Mouse (Mus musculus) MEL (cell line): ENCODE measurements around the gene Timm22. TPM values are rescaled to one million over a fixed set of nuclear protein-coding genes. Genes with fewer than 3 reads are reported as not detected.

Experiments
- DNase-seq: peaks from one replicate; pipeline ENCODE4 v3.0.0; 2011; ENCODE audit warnings: low read depth, low spot score
- H3K27ac ChIP-seq: 2 replicates; pipeline ENCODE4 v1.5.1; 2012; ENCODE audit warnings: low read depth, mild to moderate bottlenecking, control low read depth, low read length, moderate library complexity; ENCODE audit not compliant: control insufficient read depth
- H3K27me3 ChIP-seq, 2 experiments: fragments of 150-350 bp in 1 of 2; sonication (generic) in 1 of 2; 2 replicates each; pipeline ENCODE4 v1.6.1; 2012; ENCODE audit warnings: low read length in 2 of 2, mild to moderate bottlenecking in 2 of 2, improper control_type of control experiment in 1 of 2, moderate library complexity in 1 of 2; ENCODE audit not compliant: insufficient read depth in 2 of 2, control insufficient read depth in 1 of 2
- H3K36me3 ChIP-seq, 2 experiments: 2 replicates each; pipeline ENCODE4 v1.6.1; 2012 to 2014; ENCODE audit warnings: low read length in 2 of 2, improper control_type of control experiment in 1 of 2, inconsistent platforms in 1 of 2, mild to moderate bottlenecking in 1 of 2; ENCODE audit not compliant: insufficient read depth in 2 of 2, control insufficient read depth in 1 of 2
- H3K4me1 ChIP-seq, 2 experiments: fragments of 150-350 bp in 1 of 2; sonication (generic) in 1 of 2; 2 replicates each; pipeline ENCODE4 v1.6.1; 2012; ENCODE audit warnings: low read length in 2 of 2, improper control_type of control experiment in 1 of 2, mild to moderate bottlenecking in 1 of 2; ENCODE audit not compliant: insufficient read depth in 2 of 2, control insufficient read depth in 1 of 2
- H3K4me3 ChIP-seq, 2 experiments: fragments of 150-350 bp in 1 of 2; sonication (generic) in 1 of 2; 2 replicates each; pipeline ENCODE4 v1.5.1; 2012; ENCODE audit warnings: low read depth in 2 of 2, low read length in 2 of 2, mild to moderate bottlenecking in 2 of 2, moderate library complexity in 2 of 2, control low read depth in 1 of 2, improper control_type of control experiment in 1 of 2; ENCODE audit not compliant: control insufficient read depth in 1 of 2, insufficient read depth in 1 of 2
- H3K79me2 ChIP-seq: 2 replicates; pipeline ENCODE4 v1.6.1; 2012; ENCODE audit warnings: mild to moderate bottlenecking, low read length, moderate library complexity; ENCODE audit not compliant: control insufficient read depth, poor library complexity, insufficient read depth
- H3K9ac ChIP-seq: 2 replicates; pipeline ENCODE4 v1.6.1; 2012; ENCODE audit warnings: low read depth, mild to moderate bottlenecking, control low read depth, low read length, moderate library complexity; ENCODE audit not compliant: control insufficient read depth, poor library complexity, severe bottlenecking
- H3K9me3 ChIP-seq: fragments of 150-350 bp; sonication (generic); replicated peaks from 2 replicates; pipeline ENCODE4 v1.6.1; 2012; ENCODE audit warnings: mild to moderate bottlenecking, low read length, improper control_type of control experiment, moderate library complexity; ENCODE audit not compliant: insufficient read depth
- BHLHE40 ChIP-seq: IDR thresholded peaks from 2 replicates; pipeline ENCODE4 v1.6.1; 2012; ENCODE audit warnings: low read depth, mild to moderate bottlenecking, inconsistent platforms, low read length, improper control_type of control experiment, borderline replicate concordance
- CHD1 ChIP-seq: IDR thresholded peaks from 2 replicates; pipeline ENCODE4 v1.6.1; 2012; ENCODE audit warnings: low read depth, mild to moderate bottlenecking, inconsistent platforms, low read length, improper control_type of control experiment
- CHD2 ChIP-seq: IDR thresholded peaks from 2 replicates; pipeline ENCODE4 v1.6.1; 2011; ENCODE audit warnings: low read length, improper control_type of control experiment
- CTCF ChIP-seq, 3 experiments: IDR thresholded peaks in 2 of 3; conservative IDR thresholded peaks in 1 of 3; 2 replicates each; pipeline ENCODE4 v1.5.1; 2011 to 2012; ENCODE audit warnings: low read length in 3 of 3, low read depth in 2 of 3, mild to moderate bottlenecking in 2 of 3, improper control_type of control experiment in 1 of 3, inconsistent platforms in 1 of 3, mixed read lengths in 1 of 3, moderate library complexity in 1 of 3; ENCODE audit not compliant: control insufficient read depth in 1 of 3, insufficient read depth in 1 of 3, poor library complexity in 1 of 3, severe bottlenecking in 1 of 3
- E2F4 ChIP-seq: IDR thresholded peaks from 2 replicates; pipeline ENCODE4 v1.6.1; 2011; ENCODE audit warnings: low read depth, low read length, improper control_type of control experiment, borderline replicate concordance
- GATA1 ChIP-seq: IDR thresholded peaks from 2 replicates; pipeline ENCODE4 v1.6.1; 2011; ENCODE audit warnings: low read depth, low read length, improper control_type of control experiment
- HCFC1 ChIP-seq: IDR thresholded peaks from 2 replicates; pipeline ENCODE4 v1.6.1; 2012; ENCODE audit warnings: low read depth, mild to moderate bottlenecking, inconsistent platforms, low read length, improper control_type of control experiment, moderate library complexity
- MEF2A ChIP-seq: IDR thresholded peaks from 2 replicates; pipeline ENCODE4 v1.6.1; 2014; ENCODE audit warnings: low read depth, mild to moderate bottlenecking, inconsistent platforms, low read length, improper control_type of control experiment; ENCODE audit not compliant: poor library complexity, insufficient replicate concordance, severe bottlenecking; ENCODE audit errors: extremely low read depth
- MYC ChIP-seq: IDR thresholded peaks from 2 replicates; pipeline ENCODE4 v1.6.1; 2011; ENCODE audit warnings: low read depth, mild to moderate bottlenecking, low read length, improper control_type of control experiment, moderate library complexity
- NELFE ChIP-seq: IDR thresholded peaks from 2 replicates; pipeline ENCODE4 v1.6.1; 2011; ENCODE audit warnings: low read depth, low read length, improper control_type of control experiment
- NRF1 ChIP-seq: IDR thresholded peaks from 2 replicates; pipeline ENCODE4 v1.6.1; 2014; ENCODE audit warnings: low read depth, mild to moderate bottlenecking, inconsistent platforms, low read length, improper control_type of control experiment, moderate library complexity; ENCODE audit not compliant: poor library complexity, insufficient read depth, severe bottlenecking
- POLR2A ChIP-seq, 2 experiments: IDR thresholded peaks; 2 replicates each; pipeline ENCODE4 v1.6.1; 2011 to 2012; ENCODE audit warnings: low read length in 2 of 2, mild to moderate bottlenecking in 2 of 2, control low read depth in 1 of 2, improper control_type of control experiment in 1 of 2, low read depth in 1 of 2, moderate library complexity in 1 of 2; ENCODE audit not compliant: control insufficient read depth in 1 of 2, insufficient read depth in 1 of 2, poor library complexity in 1 of 2
- POLR2AphosphoS2 ChIP-seq: IDR thresholded peaks from 2 replicates; pipeline ENCODE4 v1.6.1; 2011; ENCODE audit warnings: low read length, improper control_type of control experiment
- RAD21 ChIP-seq: IDR thresholded peaks from 2 replicates; pipeline ENCODE4 v1.6.1; 2011; ENCODE audit warnings: mild to moderate bottlenecking, low read depth, low read length, improper control_type of control experiment
- SMC3 ChIP-seq: IDR thresholded peaks from 2 replicates; pipeline ENCODE4 v1.6.1; 2011; ENCODE audit warnings: low read depth, low read length, improper control_type of control experiment
- TAL1 ChIP-seq: IDR thresholded peaks from 2 replicates; pipeline ENCODE4 v1.6.1; 2012; ENCODE audit warnings: mild to moderate bottlenecking, inconsistent platforms, low read length, moderate library complexity, mixed read lengths
- TCF12 ChIP-seq: IDR thresholded peaks from 2 replicates; pipeline ENCODE4 v1.6.1; 2014; ENCODE audit warnings: low read depth, mild to moderate bottlenecking, inconsistent platforms, low read length, improper control_type of control experiment, moderate library complexity
- USF2 ChIP-seq, 2 experiments: IDR thresholded peaks; 2 replicates each; pipeline ENCODE4 v1.6.1; 2011 to 2012; ENCODE audit warnings: improper control_type of control experiment in 2 of 2, low read length in 2 of 2, borderline replicate concordance in 1 of 2, inconsistent platforms in 1 of 2, low read depth in 1 of 2, mild to moderate bottlenecking in 1 of 2; ENCODE audit not compliant: insufficient read depth in 1 of 2
- ZC3H11A ChIP-seq: IDR thresholded peaks from 2 replicates; pipeline ENCODE4 v1.6.1; 2012; ENCODE audit warnings: low read depth, mild to moderate bottlenecking, inconsistent platforms, low read length, improper control_type of control experiment
- ZKSCAN1 ChIP-seq: IDR thresholded peaks from 2 replicates; pipeline ENCODE4 v1.6.1; 2012; ENCODE audit warnings: low read depth, mild to moderate bottlenecking, inconsistent platforms, low read length, improper control_type of control experiment, moderate library complexity
- ZNF384 ChIP-seq: IDR thresholded peaks from 2 replicates; pipeline ENCODE4 v1.6.1; 2012; ENCODE audit warnings: low read depth, mild to moderate bottlenecking, inconsistent platforms, low read length, improper control_type of control experiment
- polyA plus RNA-seq, 2 experiments: library from polyadenylated mRNA; stranded (reverse) in 1 of 2; unstranded in 1 of 2; fragments of >175 nt in 1 of 2; fragments of >200 nt in 1 of 2; gene quantifications; 2 replicates each; pipeline versions ENCODE4 v1.2.1 to v1.2.4; 2012; ENCODE audit warnings: low replicate concordance in 2 of 2, low read depth in 1 of 2; ENCODE audit not compliant: insufficient read length in 2 of 2, insufficient read depth in 1 of 2, missing spikeins in 1 of 2
- total RNA-seq: library from RNA; depleted of rRNA; stranded (reverse); fragments of 300-350 nt; gene quantifications from 2 replicates; pipeline ENCODE4 v1.2.3, GENCODE M21; 2012

The Timm22 gene
- total and polyA plus RNA-seq, 3 experiments, result 47.4 to 77.0 TPM; not detected in 1

DNA sequence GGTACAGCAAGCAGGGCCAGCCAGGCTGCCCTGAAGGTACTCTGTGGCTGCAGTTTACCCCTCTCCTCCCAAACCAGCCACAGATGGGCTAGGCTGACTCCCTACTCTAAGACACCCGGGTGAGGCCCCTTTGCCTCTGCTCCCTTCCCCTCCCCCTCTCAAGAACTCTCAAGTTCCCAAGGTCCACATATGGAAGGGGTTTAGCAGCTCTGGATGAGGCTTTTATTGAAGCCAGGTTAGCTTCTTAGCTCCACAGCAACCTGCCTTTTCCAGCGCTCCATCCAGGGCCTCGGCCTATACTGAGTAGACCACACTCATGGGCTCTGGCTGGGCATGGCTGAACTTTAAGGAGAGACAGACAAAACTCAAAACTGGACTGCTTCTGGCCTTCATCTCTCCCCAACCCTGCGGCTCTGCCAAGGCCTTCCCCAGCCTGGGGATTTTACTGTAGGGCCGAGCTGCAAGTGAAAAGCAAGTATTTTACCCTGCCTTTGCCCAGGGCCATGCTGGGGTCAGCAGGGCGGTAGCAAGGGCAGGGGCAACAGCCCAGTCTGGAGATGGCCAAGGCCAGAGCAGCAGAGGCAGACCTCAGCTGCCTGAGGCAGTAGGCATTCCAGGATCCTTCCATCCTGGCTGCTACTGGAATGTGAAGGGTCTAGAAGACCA, 23.3 kb downstream of the Timm22 start:
- TF ChIP-seq TAL1 (no peak), ZNF384 (no peak), POLR2A (IDR thresholded peaks at IDR 0.05; ENCODE audit: control insufficient read depth in 1 of 2, insufficient read depth in 1 of 2, low read depth in 1 of 2, low read length in 2 of 2, poor library complexity in 1 of 2) (no peak), USF2 (IDR thresholded peaks at IDR 0.05; ENCODE audit: borderline replicate concordance in 1 of 2, insufficient read depth in 1 of 2, low read depth in 1 of 2, low read length in 2 of 2) (no peak), POLR2AphosphoS2 (no peak), ZKSCAN1 (no peak)
- Histone ChIP-seq H3K4me3 (no peak overlapping the region), H3K9ac (no peak overlapping the region), H3K36me3 (no peaks in the 10 kb centered on the region), H3K27ac (no peak overlapping the region), H3K4me1 (no peaks in the 10 kb centered on the region), H3K9me3 (no peaks in the 10 kb centered on the region), H3K79me2 (no peaks in the 10 kb centered on the region), H3K27me3 (no peaks in the 10 kb centered on the region)
- DNase-seq, result no peak

DNA sequence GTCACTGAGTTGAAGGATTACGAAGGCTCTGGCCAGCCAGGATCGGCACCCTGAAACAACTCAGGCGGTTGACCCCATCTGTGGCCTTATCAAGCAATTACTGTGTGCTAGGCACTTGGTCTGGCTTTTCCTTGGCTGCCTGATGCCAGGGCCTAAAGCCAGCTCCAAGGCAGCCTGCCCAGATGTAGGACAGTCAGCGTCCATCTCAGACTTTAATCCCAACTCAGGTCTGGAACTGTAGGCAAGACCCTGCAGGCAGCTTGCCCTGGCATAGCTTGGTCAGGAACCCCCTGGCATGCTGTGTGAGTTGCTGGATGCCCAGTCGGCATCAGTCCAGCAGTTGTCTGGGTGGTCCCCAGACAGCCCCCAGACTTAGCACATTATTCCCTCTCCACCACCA, 29.3 kb downstream of the Timm22 start:
- Histone ChIP-seq H3K36me3 (no peaks in the 10 kb centered on the region), H3K4me3 (no peak overlapping the region), H3K9me3 (no peaks in the 10 kb centered on the region), H3K27me3 (no peaks in the 10 kb centered on the region), H3K79me2 (no peaks in the 10 kb centered on the region), H3K27ac (no peak overlapping the region), H3K4me1 (no peaks in the 10 kb centered on the region), H3K9ac (no peak overlapping the region)
- TF ChIP-seq CHD2, result no peak
- no peak for TF ChIP-seq MYC
- TF ChIP-seq CHD1, result no peak
- no peak for TF ChIP-seq BHLHE40
- no peak for TF ChIP-seq E2F4
- TF ChIP-seq MEF2A, result no peak
- TF ChIP-seq GATA1, result no peak
- TF ChIP-seq NRF1, result no peak
- no peak for TF ChIP-seq HCFC1
- TF ChIP-seq TCF12, result no peak
- no peak for TF ChIP-seq NELFE
- TF ChIP-seq RAD21, result no peak
- TF ChIP-seq CTCF (IDR thresholded peaks at IDR 0.05 in 2 of 3, conservative IDR thresholded peaks at IDR 0.05 in 1 of 3; ENCODE audit: control insufficient read depth in 1 of 3, insufficient read depth in 1 of 3, low read depth in 2 of 3, low read length in 3 of 3, poor library complexity in 1 of 3, severe bottlenecking in 1 of 3), result no peak
- no peak for TF ChIP-seq ZC3H11A
- TF ChIP-seq SMC3, result no peak
- DNase-seq, result no peak
